Mouse (Mus musculus): ENCODE measurements around the gene Olfr70. TPM values are rescaled to one million over a fixed set of nuclear protein-coding genes. Genes with fewer than 3 reads are reported as not detected.

Gene Olfr70
- total RNA-seq (2021), result not detected
- long read RNA-seq, experiment 1, result 0 reads
- long read RNA-seq, experiment 2, result 0 reads

GRCm38 (mm10) chr4:43700707-43701106 lies at the start of gene Olfr70:
Olfr70 (minus strand) TSS chr4:43700807.
- DNase-seq, result no peak

- DNase-seq, result no peak
These were observed 44.6 kb upstream of the Olfr70 start for GRCm38 (mm10) chr4:43745187-43745586.

- DNase-seq, result no peak
These were observed 42.5 kb upstream of the Olfr70 start for GRCm38 (mm10) chr4:43743099-43743498.

DNA sequence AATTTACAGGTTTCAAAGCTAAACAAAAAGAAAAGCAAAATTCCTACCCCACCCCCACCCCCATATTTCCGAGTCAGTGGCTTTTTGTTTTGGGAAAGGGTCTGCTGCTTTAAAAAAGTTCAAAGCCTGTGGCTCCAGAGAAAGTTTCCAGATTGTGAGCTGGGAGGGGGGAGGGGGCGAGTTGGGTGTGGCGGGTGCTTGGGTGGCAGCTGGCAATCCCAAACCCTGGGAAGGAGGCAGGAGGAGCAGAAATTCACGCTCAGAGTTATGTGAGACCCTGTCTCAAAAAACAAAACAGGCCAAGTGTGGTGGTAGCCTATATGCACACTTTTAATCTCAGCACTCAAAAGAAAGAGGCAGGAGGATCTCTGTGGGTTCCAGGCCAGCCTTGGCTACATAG lies 42.0 kb upstream of the Olfr70 start:
- DNase-seq, result no peak

- DNase-seq, result no peak
These were observed 40.9 kb upstream of the Olfr70 start for GRCm38 (mm10) chr4:43741526-43741925.

GRCm38 (mm10) chr4:43738989-43739674 lies 38.5 kb upstream of the Olfr70 start:
- no peak for DNase-seq

DNA sequence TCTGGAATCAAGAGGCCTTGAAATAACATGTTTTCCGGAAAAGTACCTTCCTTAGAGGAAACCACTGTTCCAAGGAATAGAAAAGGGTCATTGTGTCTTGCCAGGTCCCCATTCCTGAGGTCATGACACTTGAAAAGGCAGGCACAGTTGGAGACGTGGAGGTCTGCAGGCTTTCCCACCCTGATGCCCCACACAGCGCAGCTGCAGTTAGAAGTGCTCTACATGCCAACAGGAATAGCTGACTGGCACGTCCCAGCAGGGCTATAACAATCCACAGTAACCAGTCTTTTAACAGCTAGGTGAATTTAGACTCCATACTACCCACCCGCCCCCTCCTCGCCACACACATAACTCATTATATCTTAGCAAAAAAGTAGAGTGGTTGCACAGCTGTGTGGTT lies 36.5 kb upstream of the Olfr70 start:
- DNase-seq, result peak; percentile 2

DNA sequence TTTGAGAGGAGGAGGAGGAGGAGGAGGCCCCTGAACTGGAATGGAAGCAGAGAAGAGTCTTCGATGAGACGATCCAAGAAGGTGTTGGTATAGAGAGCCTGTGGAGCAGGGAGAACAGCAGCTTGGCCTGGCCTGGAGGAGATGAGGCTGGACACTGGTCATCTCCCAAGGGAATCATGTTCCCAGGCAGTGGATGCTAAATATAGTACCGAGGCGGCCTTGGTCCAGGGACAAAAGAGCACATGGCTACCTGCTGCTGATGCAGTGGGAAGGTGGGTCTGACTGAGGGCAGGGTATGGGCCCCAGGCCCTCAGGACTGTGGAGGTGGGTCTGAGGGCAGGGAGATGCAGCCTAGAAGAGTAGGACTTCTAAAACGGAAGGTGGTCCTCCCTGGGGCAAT lies 32.6 kb upstream of the Olfr70 start:
- peak; percentile 59 for DNase-seq

- DNase-seq, result no peak
These were observed 31.6 kb upstream of the Olfr70 start for GRCm38 (mm10) chr4:43732171-43732570.

DNA sequence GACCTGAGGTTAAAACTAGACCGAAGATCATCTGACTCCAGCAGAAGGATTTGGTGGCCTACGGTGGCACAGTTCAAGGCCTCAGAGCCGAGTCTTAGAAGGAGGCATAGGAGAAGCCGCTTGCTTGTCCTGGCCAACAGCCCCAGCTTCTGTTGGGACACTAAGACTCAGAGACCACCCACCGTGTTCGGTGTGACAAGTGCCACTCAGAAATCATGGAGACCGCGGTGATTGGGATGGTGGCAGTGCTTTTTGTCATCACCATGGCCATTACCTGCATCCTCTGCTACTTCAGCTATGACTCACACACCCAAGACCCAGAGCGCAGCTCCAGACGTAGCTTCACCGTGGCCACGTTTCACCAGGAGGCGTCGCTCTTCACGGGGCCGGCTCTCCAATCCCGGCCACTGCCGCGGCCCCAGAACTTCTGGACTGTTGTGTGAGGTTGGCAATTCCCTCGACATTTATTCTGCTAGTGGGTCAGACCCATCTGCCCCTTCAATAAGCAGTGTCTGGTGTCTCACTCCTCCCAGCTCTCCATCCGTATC lies 30.2 kb upstream of the Olfr70 start:
- no peak for DNase-seq

DNA sequence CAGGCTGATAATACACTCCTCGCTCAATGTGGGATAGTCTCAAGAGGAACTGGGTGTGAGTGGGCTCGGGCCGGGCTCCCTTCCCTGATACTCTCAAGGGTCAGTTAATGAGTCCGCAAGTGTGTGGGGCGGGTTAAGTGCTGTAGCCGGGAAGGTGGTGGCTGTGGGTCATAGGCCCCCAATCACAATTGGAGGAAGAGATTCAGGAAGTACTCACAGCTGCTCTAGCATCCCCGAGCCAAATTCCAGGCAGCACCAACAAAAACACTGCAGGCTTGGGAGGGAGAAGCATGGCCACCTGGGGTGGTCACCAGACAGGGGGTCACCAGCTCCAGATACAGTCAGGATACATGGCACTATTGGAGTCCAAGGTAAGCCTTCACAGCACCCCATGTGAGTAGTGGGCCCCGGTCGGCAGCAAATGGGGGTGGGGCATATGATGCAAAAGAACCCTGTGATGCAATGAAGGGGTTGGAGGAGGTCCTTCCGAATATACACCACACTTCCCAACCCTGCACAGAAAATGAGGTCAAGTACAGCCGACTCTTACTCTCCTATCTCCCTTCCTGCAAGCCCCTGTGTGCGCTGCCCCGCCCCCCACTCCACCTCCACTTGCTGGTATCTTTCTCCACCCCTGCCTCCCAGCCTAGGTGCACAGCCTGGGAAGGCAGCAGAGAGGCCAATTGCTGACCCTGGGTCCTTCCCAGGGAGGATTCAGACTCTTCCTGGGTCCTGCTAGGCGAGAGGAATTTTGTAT lies 29.4 kb upstream of the Olfr70 start, which contains the start of gene Spaar:
TSS of gene Spaar (plus strand) at position 241 of the 757 bp plus-strand sequence.
- peak; percentile 78 for DNase-seq

DNA sequence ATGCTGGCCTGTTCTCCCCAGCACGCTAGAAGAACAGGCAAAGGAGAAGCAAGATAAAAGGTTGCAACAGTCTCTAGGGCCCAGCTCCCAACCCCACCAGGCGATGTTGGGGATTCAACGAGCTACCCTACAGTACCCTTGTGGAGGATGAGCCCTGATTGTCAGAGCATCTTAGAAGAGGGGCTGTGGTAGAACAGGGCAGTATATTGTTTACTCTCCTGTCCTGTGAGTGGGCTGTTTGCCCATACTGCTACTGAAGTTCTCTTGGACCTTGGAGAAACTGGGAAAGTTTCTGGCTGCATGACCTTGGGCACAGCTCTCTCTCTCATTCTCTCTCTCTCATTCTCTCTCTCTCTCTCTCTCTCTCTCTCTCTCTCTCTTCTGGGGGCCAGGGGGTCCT lies 28.5 kb upstream of the Olfr70 start:
- no peak for DNase-seq

DNA sequence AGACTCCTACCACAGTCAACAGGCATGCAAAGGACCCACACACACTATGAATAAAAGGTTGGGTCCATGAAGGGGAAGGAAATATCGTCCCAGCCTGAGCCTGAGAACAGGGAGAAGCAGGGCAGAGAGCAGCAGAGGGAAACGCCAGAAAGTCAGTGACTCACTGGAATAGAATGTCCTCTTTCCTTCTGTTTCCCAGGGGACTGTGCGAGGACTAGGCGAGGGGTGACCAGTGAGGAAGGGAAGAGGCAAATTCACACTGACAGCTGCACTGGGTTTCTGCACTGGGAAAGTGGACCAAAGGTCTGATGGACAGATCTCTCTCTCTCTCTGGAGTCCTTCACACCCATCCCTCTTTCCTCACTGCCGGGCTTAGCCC lies 28.0 kb upstream of the Olfr70 start:
- peak; percentile 81 for DNase-seq

- DNase-seq, result no peak
These were observed 27.3 kb upstream of the Olfr70 start for GRCm38 (mm10) chr4:43727718-43728575.

DNA sequence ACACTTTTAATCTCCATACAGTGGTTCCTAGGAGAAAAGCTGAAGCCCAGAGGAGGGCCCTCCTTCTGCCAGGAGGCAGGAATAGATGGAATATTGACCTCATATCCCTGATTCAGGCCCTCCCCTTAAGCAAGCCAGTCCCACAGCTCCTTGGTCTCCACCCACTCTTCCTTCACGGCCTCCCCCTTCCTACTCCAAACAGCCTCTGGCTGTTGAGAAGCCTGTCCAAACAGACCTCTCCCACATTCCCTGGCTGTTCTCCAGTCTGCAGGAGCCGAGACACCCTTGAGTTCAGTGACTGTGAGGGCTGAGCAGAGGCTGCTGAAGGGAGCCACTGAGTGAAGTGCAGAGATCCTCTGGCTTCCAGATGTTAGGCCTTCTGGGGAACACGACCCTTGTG lies 26.4 kb upstream of the Olfr70 start, which contains the start of gene Hrct1:
TSS of gene Hrct1 (plus strand) at position 194 of the 400 bp plus-strand sequence.
- peak; percentile 88 for DNase-seq

DNA sequence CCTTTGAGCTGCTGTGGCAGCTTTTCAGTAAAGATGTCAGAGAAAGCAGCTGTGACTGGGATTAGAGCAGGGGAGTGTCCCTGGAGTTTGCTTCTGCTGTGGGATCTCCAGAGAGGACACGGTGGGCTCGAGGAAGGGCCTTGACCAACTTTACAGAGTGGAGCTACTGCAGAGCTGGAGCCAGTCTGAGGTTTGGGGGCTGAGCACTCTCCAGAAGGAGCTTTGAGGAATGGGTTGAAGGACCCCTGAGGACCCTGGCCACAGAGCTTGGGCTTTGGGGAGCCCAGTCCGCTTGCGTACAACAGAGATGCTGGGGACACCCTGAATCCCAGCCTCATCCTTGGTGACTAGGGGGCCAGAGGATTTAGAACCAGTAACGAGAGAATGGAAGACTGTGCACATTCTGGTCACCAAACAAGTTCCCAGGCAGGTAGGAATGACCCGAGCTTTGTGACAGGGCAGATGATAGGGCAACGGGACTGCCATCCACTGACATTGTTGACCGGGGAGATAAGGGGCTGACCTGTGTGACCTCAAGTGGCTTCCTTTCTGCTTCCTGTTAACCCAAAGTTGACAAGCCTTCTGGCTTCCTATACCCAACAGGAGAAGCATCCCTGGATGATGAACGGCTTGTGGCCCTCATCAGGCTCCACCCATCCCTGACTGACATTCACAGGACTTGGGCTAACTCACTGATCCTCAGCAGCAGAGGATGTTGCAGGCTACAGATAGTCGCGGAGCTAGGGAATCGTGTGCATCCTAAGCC lies 25.8 kb upstream of the Olfr70 start:
- DNase-seq, result no peak

- no peak for DNase-seq
These were observed 24.2 kb upstream of the Olfr70 start for GRCm38 (mm10) chr4:43724764-43725163.

DNA sequence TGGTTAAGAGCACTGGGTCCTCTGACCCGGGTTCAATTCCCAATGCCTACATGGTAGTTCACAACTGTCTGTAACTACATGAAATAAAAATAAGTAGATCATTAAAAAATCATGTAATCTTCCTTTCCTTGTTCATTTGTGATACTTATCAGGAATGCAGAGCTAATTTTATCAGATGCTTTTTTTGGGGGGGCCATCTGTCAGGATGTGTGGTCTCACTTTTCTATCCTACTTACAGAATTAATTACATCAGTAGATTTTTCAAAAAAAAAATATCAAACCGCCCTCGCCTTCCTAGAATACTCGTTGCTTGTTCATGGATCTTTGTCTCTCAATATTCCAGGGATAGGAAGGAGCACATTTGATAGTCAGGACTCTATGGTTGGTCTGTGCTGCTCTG lies 21.6 kb upstream of the Olfr70 start:
- DNase-seq, result no peak

- no peak for DNase-seq
These were observed 20.1 kb upstream of the Olfr70 start for GRCm38 (mm10) chr4:43720491-43721228.

- DNase-seq, result no peak
These were observed 13.1 kb upstream of the Olfr70 start for GRCm38 (mm10) chr4:43713652-43714219.
